Mouse (Mus musculus) E14TG2a.4 (cell line): ENCODE results near the gene Aplp1.

Experiments used
- CTCF ChIP-seq: conservative IDR thresholded peaks from 2 replicates; pipeline ENCODE4 v1.5.1; 2014; ENCODE audit warnings: low read length
- POU5F1 ChIP-seq: IDR thresholded peaks from 2 replicates; pipeline ENCODE4 v1.6.1; 2014; ENCODE audit warnings: low read length, borderline replicate concordance

GRCm38 (mm10) chr7:30402343-30402742, 43.0 kb downstream of the Aplp1 start:
- TF ChIP-seq CTCF = no peak
- no peak for TF ChIP-seq POU5F1
